Mouse (Mus musculus): Measurements from ENCODE around the gene Olfr171.
"Not testable (repeated sequence)": the region's sequence is repeated elsewhere in the genome, so short reads cannot be mapped to it uniquely, and the experiment has no call there.

Olfr171 gene

DNA sequence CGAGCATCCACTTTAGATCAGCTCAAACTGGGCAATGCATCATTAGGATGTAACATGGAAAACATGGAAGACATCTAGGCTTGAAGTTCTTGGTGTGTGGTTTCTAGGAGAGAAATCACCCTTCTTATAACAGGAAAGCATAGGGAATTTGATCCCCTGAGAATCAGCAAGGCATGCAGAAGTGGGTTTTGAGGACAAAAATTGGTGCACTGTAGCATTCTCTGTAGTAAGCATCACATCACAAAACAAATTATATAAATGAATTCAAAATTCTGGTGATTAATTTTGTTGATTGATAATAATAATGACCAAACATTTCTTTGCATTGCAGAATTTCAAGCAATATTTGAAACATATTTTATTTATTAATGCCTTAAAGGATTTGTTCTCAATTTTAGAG lies at the start of gene Olfr171:
Olfr171 (minus strand) TSS at position 101 of the 400 bp plus-strand sequence.
- DNase-seq (ENCODE audit: low read depth, low spot score): no peak

DNA sequence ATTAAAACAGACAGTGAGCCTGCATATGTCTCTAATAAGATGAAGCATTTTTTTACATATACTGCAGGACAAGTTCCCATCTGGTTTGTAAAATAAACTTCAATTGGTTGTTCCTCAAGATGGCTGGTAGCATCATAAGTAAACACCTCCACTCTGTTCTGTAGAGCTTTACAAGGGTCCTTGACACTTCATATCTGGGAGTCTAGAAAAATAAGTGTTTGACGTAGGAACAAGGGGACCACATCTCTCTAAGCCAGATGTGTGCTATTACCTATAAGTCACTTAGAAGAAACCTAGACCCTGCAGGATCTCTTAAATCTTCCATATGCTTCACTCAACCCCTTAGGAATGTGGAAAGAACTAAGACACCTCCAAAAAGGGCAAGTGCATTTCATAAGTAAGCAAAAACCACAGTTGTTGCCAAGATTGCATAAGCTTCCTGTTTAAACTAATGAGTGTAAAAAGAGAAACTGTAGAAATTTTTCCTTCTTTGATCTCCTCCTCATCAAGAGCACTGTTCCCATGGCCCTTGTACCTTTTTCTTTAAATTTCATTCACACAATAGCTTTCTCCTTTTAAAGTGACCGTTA lies 41.1 kb upstream of the Olfr171 start:
- no peak for DNase-seq (ENCODE audit: low read depth, low spot score)

DNA sequence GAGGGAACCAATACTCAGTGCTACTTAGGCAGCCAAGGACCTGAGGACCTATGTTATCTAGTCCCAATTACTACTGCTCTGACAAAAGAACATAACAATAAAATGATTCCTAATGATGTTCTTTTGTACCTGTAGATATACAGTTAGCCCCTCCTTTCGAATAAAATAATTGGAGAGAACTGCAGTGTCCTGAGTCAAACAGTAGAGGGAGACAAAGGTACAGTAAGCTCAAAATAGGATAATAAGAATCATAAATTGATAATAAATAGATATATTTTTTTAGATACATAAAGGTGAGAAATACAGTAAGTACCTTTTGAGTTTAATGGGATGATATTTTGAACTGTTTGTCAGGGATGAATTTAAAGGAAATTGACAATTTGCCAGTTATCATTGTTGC lies 36.6 kb upstream of the Olfr171 start:
- peak; percentile 12 for DNase-seq (ENCODE audit: low read depth, low spot score)

DNA sequence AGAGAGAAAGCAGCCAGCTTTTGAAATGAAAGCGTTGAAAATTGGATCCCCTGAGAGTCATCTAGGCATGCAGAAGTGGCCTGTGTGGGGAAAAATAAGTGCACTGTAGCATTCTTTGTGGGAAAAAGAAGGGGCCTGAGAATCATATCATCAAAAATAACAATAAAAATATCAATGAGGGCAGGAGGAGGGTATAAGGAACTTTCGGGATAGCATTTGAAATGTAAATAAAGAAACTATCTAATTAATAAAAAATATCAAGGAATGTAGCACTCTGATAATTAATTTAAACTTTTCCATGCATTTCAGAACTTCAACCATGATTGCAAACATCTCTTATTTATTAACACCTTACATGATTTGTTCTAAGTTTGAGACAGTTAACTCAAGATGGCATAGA lies 17.9 kb downstream of the Olfr171 start, which contains the start of gene Olfr170:
Olfr170 (minus strand) TSS at position 101 of the 400 bp plus-strand sequence.
- not testable (repeated sequence) for DNase-seq (ENCODE audit: low read depth, low spot score)

DNA sequence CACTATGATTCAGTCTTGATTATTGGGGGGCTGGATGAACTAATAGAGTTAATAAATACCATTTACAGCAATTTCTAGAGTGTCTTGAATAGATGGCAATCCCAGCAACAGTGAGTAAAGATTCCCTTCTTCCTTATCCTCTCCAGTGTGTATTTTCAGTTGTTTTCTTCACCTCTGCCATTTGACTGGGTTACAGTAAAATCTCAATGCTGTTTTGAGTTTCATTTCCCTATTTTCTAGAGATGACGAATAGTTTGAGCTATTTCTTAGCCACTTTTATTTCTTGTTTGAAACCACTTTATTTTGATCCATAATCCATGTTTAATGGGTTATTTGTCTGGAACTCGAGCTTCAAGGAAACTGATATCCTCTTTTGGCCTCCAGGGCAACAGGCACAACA lies 26.6 kb downstream of the Olfr171 start:
- DNase-seq (ENCODE audit: low read depth, low spot score): no peak

Data from ZHBTc4 (cell line).